Mouse (Mus musculus) embryonic fibroblast, embryonic 13.5 days (primary cell): ENCODE results near the gene Kctd10.
A peak's percentile ranks its signal among the peaks of the same experiment; 100 is the strongest.

Experiments
- CTCF ChIP-seq: IDR thresholded peaks from 2 replicates; pipeline ENCODE4 v1.5.1; 2011; ENCODE audit warnings: mild to moderate bottlenecking, control low read depth, low read length, moderate library complexity, borderline replicate concordance; ENCODE audit not compliant: insufficient read depth
- POLR2A ChIP-seq: IDR thresholded peaks from 2 replicates; pipeline ENCODE4 v1.6.1; 2011; ENCODE audit warnings: low read depth, mild to moderate bottlenecking, control low read depth, low read length, moderate library complexity

DNA sequence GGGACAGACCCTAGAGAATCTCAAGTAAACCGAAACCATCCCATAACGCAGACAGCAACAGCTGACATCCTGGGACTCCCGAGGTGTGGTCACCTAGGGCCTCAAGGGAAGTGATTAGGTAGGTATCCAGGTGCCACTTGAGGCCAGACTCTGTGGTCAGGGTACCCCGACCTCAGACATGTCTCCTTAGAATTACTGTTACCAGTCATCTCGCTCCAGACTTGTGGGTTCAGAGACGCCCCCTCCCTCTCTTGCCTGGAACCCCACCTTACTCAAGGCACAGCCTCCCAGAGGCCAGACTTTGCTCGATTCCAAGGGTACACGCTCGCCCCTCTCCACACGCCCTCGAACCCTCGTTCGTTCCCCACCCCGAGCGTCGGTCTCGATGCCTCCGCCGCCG is 545 bp downstream of the Kctd10 start:
- TF ChIP-seq CTCF: no peak
- 0 out of 2 replicates have a peak, but pooled peaks have one; percentile 5 for TF ChIP-seq POLR2A
